Mouse (Mus musculus): ENCODE measurements around the gene Sympk. TPM values are rescaled to one million over a fixed set of nuclear protein-coding genes. Genes with fewer than 3 reads are reported as not detected.

The Sympk gene
- polyA plus RNA-seq, 1 experiment, result 90.3 TPM

DNA sequence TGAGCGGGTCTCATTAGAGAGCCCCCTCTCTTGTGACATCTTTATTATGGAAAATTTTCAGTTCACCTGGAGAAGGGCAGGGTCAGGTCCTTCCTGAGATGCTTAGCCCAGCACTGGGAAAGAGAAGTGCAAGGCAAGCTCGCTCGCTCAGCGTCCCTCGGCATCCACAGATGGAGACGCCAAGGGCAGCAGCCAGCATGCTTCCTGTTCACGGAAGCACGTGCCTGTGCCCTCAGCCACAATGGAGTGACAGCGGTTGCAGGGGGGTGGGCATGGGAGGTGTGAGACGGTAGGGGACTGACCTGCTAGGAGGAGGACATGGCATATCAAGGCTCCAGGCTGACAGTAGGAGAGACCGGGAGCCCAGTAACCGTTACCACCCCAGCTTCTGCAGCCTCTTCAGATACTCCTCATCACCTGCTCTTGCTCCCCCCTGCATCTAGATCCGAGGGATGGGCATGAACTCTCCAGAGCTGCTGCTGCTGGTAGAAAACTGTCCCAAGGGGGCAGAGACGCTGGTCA, 23.9 kb downstream of the Sympk start:
- Histone ChIP-seq H3K4me3 (no peak overlapping the region), H3K4me2 (ENCODE audit: low read depth) (no peak overlapping the region), H3ac (ENCODE audit: control insufficient read depth, insufficient read length) (no peak overlapping the region), H3K36me3 (ENCODE audit: control insufficient read depth, insufficient read depth) (peaks cover 10% of the 10 kb centered on the region), H3K27me3 (ENCODE audit: control insufficient read depth, insufficient read depth, insufficient read length) (no peaks in the 10 kb centered on the region), H3K79me2 (ENCODE audit: control insufficient read depth, insufficient read depth) (no peaks in the 10 kb centered on the region)
- TF ChIP-seq MYOD1 (IDR thresholded peaks at IDR 0.05; ENCODE audit: control insufficient read depth in 1 of 3, insufficient read length in 2 of 3, low read depth in 2 of 3) (no peak), E2F4 (IDR thresholded peaks at IDR 0.05; ENCODE audit: insufficient read depth) (no peak), MAX (IDR thresholded peaks at IDR 0.05; ENCODE audit: low read depth) (no peak), TCF12 (IDR thresholded peaks at IDR 0.05; ENCODE audit: insufficient read depth, poor library complexity, severe bottlenecking) (no peak), MYOG (IDR thresholded peaks at IDR 0.05; ENCODE audit: control insufficient read depth in 1 of 3, insufficient read depth in 1 of 3, insufficient read length in 2 of 3, low read depth in 2 of 3) (no peak), POLR2AphosphoS2 (IDR thresholded peaks at IDR 0.05; ENCODE audit: insufficient read length, low read depth) (no peak), USF1 (IDR thresholded peaks at IDR 0.05; ENCODE audit: low read depth) (no peak), POLR2A (IDR thresholded peaks at IDR 0.05; ENCODE audit: insufficient read length, low read depth) (no peak), REST (IDR thresholded peaks at IDR 0.05; ENCODE audit: insufficient read depth, insufficient read length) (no peak), SRF (IDR thresholded peaks at IDR 0.05; ENCODE audit: control insufficient read depth, insufficient read length, low read depth) (no peak), TCF3 (IDR thresholded peaks at IDR 0.05; ENCODE audit: insufficient read length, low read depth) (no peak), CEBPB (IDR thresholded peaks at IDR 0.05; ENCODE audit: insufficient read depth, poor library complexity, severe bottlenecking) (no peak)

- no peaks in the 10 kb centered on the region for H3K27me3 ChIP-seq (ENCODE audit: control insufficient read depth, insufficient read depth, insufficient read length)
- H3ac ChIP-seq (ENCODE audit: control insufficient read depth, insufficient read length), result no peak overlapping the region
Observed at GRCm38 (mm10) chr7:19049252-19049651, 25.1 kb downstream of the Sympk start.

GRCm38 (mm10) chr7:19050172-19050571, 26.0 kb downstream of the Sympk start:
- Histone ChIP-seq H3K36me3 (ENCODE audit: control insufficient read depth, insufficient read depth) (no peaks in the 10 kb centered on the region), H3ac (ENCODE audit: control insufficient read depth, insufficient read length) (no peak overlapping the region), H3K79me2 (ENCODE audit: control insufficient read depth, insufficient read depth) (no peaks in the 10 kb centered on the region), H3K27me3 (ENCODE audit: control insufficient read depth, insufficient read depth, insufficient read length) (no peaks in the 10 kb centered on the region), H3K4me2 (ENCODE audit: low read depth) (no peak overlapping the region), H3K4me3 (no peak overlapping the region)
- TF ChIP-seq E2F4 (IDR thresholded peaks at IDR 0.05; ENCODE audit: insufficient read depth) (no peak), MYOD1 (IDR thresholded peaks at IDR 0.05; ENCODE audit: control insufficient read depth in 1 of 3, insufficient read length in 2 of 3, low read depth in 2 of 3) (no peak), USF1 (IDR thresholded peaks at IDR 0.05; ENCODE audit: low read depth) (no peak), MYOG (IDR thresholded peaks at IDR 0.05; ENCODE audit: control insufficient read depth in 1 of 3, insufficient read depth in 1 of 3, insufficient read length in 2 of 3, low read depth in 2 of 3) (no peak), SRF (IDR thresholded peaks at IDR 0.05; ENCODE audit: control insufficient read depth, insufficient read length, low read depth) (no peak), MAX (IDR thresholded peaks at IDR 0.05; ENCODE audit: low read depth) (no peak), CEBPB (IDR thresholded peaks at IDR 0.05; ENCODE audit: insufficient read depth, poor library complexity, severe bottlenecking) (no peak), REST (IDR thresholded peaks at IDR 0.05; ENCODE audit: insufficient read depth, insufficient read length) (no peak), POLR2A (IDR thresholded peaks at IDR 0.05; ENCODE audit: insufficient read length, low read depth) (no peak), TCF12 (IDR thresholded peaks at IDR 0.05; ENCODE audit: insufficient read depth, poor library complexity, severe bottlenecking) (no peak), TCF3 (IDR thresholded peaks at IDR 0.05; ENCODE audit: insufficient read length, low read depth) (no peak), POLR2AphosphoS2 (IDR thresholded peaks at IDR 0.05; ENCODE audit: insufficient read length, low read depth) (no peak)

More at GRCm38 (mm10) chr7:19049252-19049651, 25.1 kb downstream of the Sympk start:
- H3K79me2 ChIP-seq (ENCODE audit: control insufficient read depth, insufficient read depth), result no peaks in the 10 kb centered on the region
- H3K36me3 ChIP-seq (ENCODE audit: control insufficient read depth, insufficient read depth), result peaks cover 5% of the 10 kb centered on the region
- no peak overlapping the region for H3K4me2 ChIP-seq (ENCODE audit: low read depth)
- H3K4me3 ChIP-seq, result no peak overlapping the region
- TF ChIP-seq E2F4 (IDR thresholded peaks at IDR 0.05; ENCODE audit: insufficient read depth), result no peak
- TF ChIP-seq MYOD1 (IDR thresholded peaks at IDR 0.05; ENCODE audit: control insufficient read depth in 1 of 3, insufficient read length in 2 of 3, low read depth in 2 of 3), result no peak

DNA sequence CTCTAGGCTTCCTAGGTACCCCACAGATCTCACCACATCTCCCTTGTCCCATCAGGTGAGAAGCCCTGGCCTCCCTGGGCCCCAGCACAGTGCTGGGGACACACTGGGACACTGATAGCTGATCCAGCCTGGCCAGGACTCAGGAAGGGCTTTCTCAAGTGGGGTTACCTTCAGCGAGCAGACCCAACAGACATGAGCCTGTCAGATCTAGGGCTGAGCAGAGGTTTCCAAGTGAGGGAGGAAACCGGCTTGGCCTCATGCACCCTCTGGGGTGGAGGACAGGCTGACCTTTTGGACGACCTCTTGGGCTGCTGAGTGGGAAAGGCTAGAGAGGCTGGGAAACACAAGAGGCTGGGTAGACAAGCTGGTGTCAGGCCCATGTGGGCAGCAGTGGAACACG, 27.0 kb downstream of the Sympk start:
- Histone ChIP-seq H3K27me3 (ENCODE audit: control insufficient read depth, insufficient read depth, insufficient read length) (no peaks in the 10 kb centered on the region), H3K36me3 (ENCODE audit: control insufficient read depth, insufficient read depth) (no peaks in the 10 kb centered on the region), H3ac (ENCODE audit: control insufficient read depth, insufficient read length) (no peak overlapping the region), H3K79me2 (ENCODE audit: control insufficient read depth, insufficient read depth) (no peaks in the 10 kb centered on the region), H3K4me2 (ENCODE audit: low read depth) (no peak overlapping the region), H3K4me3 (no peak overlapping the region)
- TF ChIP-seq MYOG (IDR thresholded peaks at IDR 0.05; ENCODE audit: control insufficient read depth in 1 of 3, insufficient read depth in 1 of 3, insufficient read length in 2 of 3, low read depth in 2 of 3), result no peak
- TF ChIP-seq SRF (IDR thresholded peaks at IDR 0.05; ENCODE audit: control insufficient read depth, insufficient read length, low read depth), result no peak
- no peak for TF ChIP-seq POLR2A (IDR thresholded peaks at IDR 0.05; ENCODE audit: insufficient read length, low read depth)
- TF ChIP-seq CEBPB (IDR thresholded peaks at IDR 0.05; ENCODE audit: insufficient read depth, poor library complexity, severe bottlenecking), result no peak
- no peak for TF ChIP-seq REST (IDR thresholded peaks at IDR 0.05; ENCODE audit: insufficient read depth, insufficient read length)
- TF ChIP-seq E2F4 (IDR thresholded peaks at IDR 0.05; ENCODE audit: insufficient read depth), result no peak
- no peak for TF ChIP-seq USF1 (IDR thresholded peaks at IDR 0.05; ENCODE audit: low read depth)
- TF ChIP-seq POLR2AphosphoS2 (IDR thresholded peaks at IDR 0.05; ENCODE audit: insufficient read length, low read depth), result no peak
- no peak for TF ChIP-seq MYOD1 (IDR thresholded peaks at IDR 0.05; ENCODE audit: control insufficient read depth in 1 of 3, insufficient read length in 2 of 3, low read depth in 2 of 3)
- TF ChIP-seq TCF12 (IDR thresholded peaks at IDR 0.05; ENCODE audit: insufficient read depth, poor library complexity, severe bottlenecking), result no peak
- TF ChIP-seq MAX (IDR thresholded peaks at IDR 0.05; ENCODE audit: low read depth), result no peak
- TF ChIP-seq TCF3 (IDR thresholded peaks at IDR 0.05; ENCODE audit: insufficient read length, low read depth), result no peak
